Mouse (Mus musculus) layer of hippocampus, postnatal 10 days (tissue): ENCODE data around the gene Fubp3. TPM values are rescaled to one million over a fixed set of nuclear protein-coding genes. Genes with fewer than 3 reads are reported as not detected.

Experiments
- DNase-seq, 2 experiments: peaks; one replicate each; pipeline ENCODE4 v3.0.0; 2021; ENCODE audit warnings: low spot score in 2 of 2
- total RNA-seq, 2 experiments: library from RNA; stranded (reverse); gene quantifications; 2 replicates each; pipeline ENCODE4 v1.2.3; 2021

Gene Fubp3
- total RNA-seq, 2 experiments from 2014 or later: 45.8 to 50.1 TPM

- no peak for DNase-seq
Measured at GRCm38 (mm10) chr2:31618484-31619161, 46.2 kb downstream of the Fubp3 start.

- no peak for DNase-seq
Measured at GRCm38 (mm10) chr2:31619208-31619607, 46.8 kb downstream of the Fubp3 start.

- no peak for DNase-seq
Measured at GRCm38 (mm10) chr2:31633531-31633930, 61.1 kb downstream of the Fubp3 start.

GRCm38 (mm10) chr2:31635281-31636137, 63.1 kb downstream of the Fubp3 start:
- DNase-seq: no peak

- no peak for DNase-seq
Measured at GRCm38 (mm10) chr2:31636138-31636741, 63.8 kb downstream of the Fubp3 start.

GRCm38 (mm10) chr2:31636742-31637141, 64.3 kb downstream of the Fubp3 start:
- DNase-seq: no peak

- DNase-seq: no peak
Measured at GRCm38 (mm10) chr2:31637311-31637710, 64.9 kb downstream of the Fubp3 start.

GRCm38 (mm10) chr2:31637807-31638206, 65.4 kb downstream of the Fubp3 start:
- peak in 1 of 2 experiments; percentile 45 for DNase-seq

- DNase-seq: no peak
Measured at GRCm38 (mm10) chr2:31638581-31639465, 66.4 kb downstream of the Fubp3 start.

GRCm38 (mm10) chr2:31639466-31639760, 67.0 kb downstream of the Fubp3 start:
- DNase-seq: no peak

GRCm38 (mm10) chr2:31639901-31640608, 67.6 kb downstream of the Fubp3 start, which contains the start of gene Prdm12:
Gene Prdm12, plus strand, starts transcription at chr2:31640037.
- no peak for DNase-seq

GRCm38 (mm10) chr2:31640609-31641507, 68.4 kb downstream of the Fubp3 start:
- no peak for DNase-seq

GRCm38 (mm10) chr2:31641508-31641830, 69.0 kb downstream of the Fubp3 start:
- DNase-seq: no peak

- no peak for DNase-seq
Measured at GRCm38 (mm10) chr2:31641929-31642328, 69.5 kb downstream of the Fubp3 start.

GRCm38 (mm10) chr2:31653971-31654853, 81.8 kb downstream of the Fubp3 start:
- DNase-seq: peak; percentile 49 to 71

- DNase-seq: peak; percentile 80 to 83
Measured at GRCm38 (mm10) chr2:31654854-31655559, 82.6 kb downstream of the Fubp3 start.

GRCm38 (mm10) chr2:31656374-31656773, 83.9 kb downstream of the Fubp3 start:
- no peak for DNase-seq
